Mouse (Mus musculus): Measurements from ENCODE around the gene Sdc1. TPM values are rescaled to one million over a fixed set of nuclear protein-coding genes. Genes with fewer than 3 reads are reported as not detected.

Sdc1 gene
- total and polyA plus RNA-seq, 2 experiments from 2014 or later, result 12.3 to 21.1 TPM

- 60% methylated on average over 9 of the region's 9 CpGs for WGBS
These were observed 27.4 kb downstream of the Sdc1 start for GRCm38 (mm10) chr12:8798486-8799020.

GRCm38 (mm10) chr12:8803421-8804076 lies 32.4 kb downstream of the Sdc1 start:
- no peak for TF ChIP-seq CTCF (IDR thresholded peaks at IDR 0.05)

More at GRCm38 (mm10) chr12:8798486-8799020, 27.4 kb downstream of the Sdc1 start:
- Histone ChIP-seq H3K4me3 (ENCODE audit: low read depth, low read length) (no peak overlapping the region), H3K4me2 (ENCODE audit: low read depth, low read length, poor library complexity, severe bottlenecking) (no peak overlapping the region), H3K27me3 (ENCODE audit: insufficient read depth, low read length) (no peaks in the 10 kb centered on the region), H3K9me3 (ENCODE audit: low read length) (no peaks in the 10 kb centered on the region; the same call in 1 of the 2 replicates), H3K4me1 (ENCODE audit: insufficient read depth, low read length) (no peaks in the 10 kb centered on the region), H3K9ac (replicated peaks; ENCODE audit: low read length, poor library complexity, severe bottlenecking) (no peak overlapping the region), H3K27ac (ENCODE audit: low read depth, low read length) (no peak overlapping the region), H3K36me3 (ENCODE audit: insufficient read depth, low read length) (no peaks in the 10 kb centered on the region)
- ATAC-seq (ENCODE audit: low FRiP score) (no peak), DNase-seq (ENCODE audit: low spot score) (no peak)
- no peak for TF ChIP-seq CTCF (IDR thresholded peaks at IDR 0.05)

GRCm38 (mm10) chr12:8804077-8804456 lies 32.9 kb downstream of the Sdc1 start:
- no peaks in the 10 kb centered on the region for H3K4me1 ChIP-seq (ENCODE audit: insufficient read depth, low read length)
- no peak for ATAC-seq (ENCODE audit: low FRiP score)
- TF ChIP-seq CTCF (IDR thresholded peaks at IDR 0.05), result no peak
- H3K9ac ChIP-seq (replicated peaks; ENCODE audit: low read length, poor library complexity, severe bottlenecking), result no peak overlapping the region
- no peak overlapping the region for H3K4me2 ChIP-seq (ENCODE audit: low read depth, low read length, poor library complexity, severe bottlenecking)
- no peak for DNase-seq (ENCODE audit: low spot score)
- H3K36me3 ChIP-seq (ENCODE audit: insufficient read depth, low read length), result no peaks in the 10 kb centered on the region
- WGBS, result 88% methylated on average over 2 of the region's 3 CpGs
- H3K9me3 ChIP-seq (ENCODE audit: low read length), result no peaks in the 10 kb centered on the region
- no peaks in the 10 kb centered on the region for H3K27me3 ChIP-seq (ENCODE audit: insufficient read depth, low read length)
- no peak overlapping the region for H3K4me3 ChIP-seq (ENCODE audit: low read depth, low read length)
- H3K27ac ChIP-seq (ENCODE audit: low read depth, low read length), result no peak overlapping the region

More at GRCm38 (mm10) chr12:8803421-8804076, 32.4 kb downstream of the Sdc1 start:
- DNase-seq (ENCODE audit: low spot score) (no peak), ATAC-seq (ENCODE audit: low FRiP score) (no peak)
- WGBS, result 66% methylated on average over 10 of the region's 10 CpGs
- no peak overlapping the region for H3K27ac ChIP-seq (ENCODE audit: low read depth, low read length)
- no peak overlapping the region for H3K4me3 ChIP-seq (ENCODE audit: low read depth, low read length)
- H3K36me3 ChIP-seq (ENCODE audit: insufficient read depth, low read length), result no peaks in the 10 kb centered on the region
- H3K4me1 ChIP-seq (ENCODE audit: insufficient read depth, low read length), result no peaks in the 10 kb centered on the region
- H3K9ac ChIP-seq (replicated peaks; ENCODE audit: low read length, poor library complexity, severe bottlenecking), result no peak overlapping the region
- H3K4me2 ChIP-seq (ENCODE audit: low read depth, low read length, poor library complexity, severe bottlenecking), result no peak overlapping the region
- no peaks in the 10 kb centered on the region for H3K27me3 ChIP-seq (ENCODE audit: insufficient read depth, low read length)
- H3K9me3 ChIP-seq (ENCODE audit: low read length), result no peaks in the 10 kb centered on the region

GRCm38 (mm10) chr12:8804934-8805722 lies 34.0 kb downstream of the Sdc1 start:
- no peaks in the 10 kb centered on the region for H3K9me3 ChIP-seq (ENCODE audit: low read length)
- no peaks in the 10 kb centered on the region for H3K36me3 ChIP-seq (ENCODE audit: insufficient read depth, low read length)
- ATAC-seq (ENCODE audit: low FRiP score), result no peak

GRCm38 (mm10) chr12:8809086-8809485 lies 38.0 kb downstream of the Sdc1 start:
- H3K4me2 ChIP-seq (ENCODE audit: low read depth, low read length, poor library complexity, severe bottlenecking), result no peak overlapping the region
- no peaks in the 10 kb centered on the region for H3K36me3 ChIP-seq (ENCODE audit: insufficient read depth, low read length)
- H3K4me1 ChIP-seq (ENCODE audit: insufficient read depth, low read length), result no peaks in the 10 kb centered on the region
- H3K27ac ChIP-seq (ENCODE audit: low read depth, low read length), result no peak overlapping the region
- no peak for TF ChIP-seq CTCF (IDR thresholded peaks at IDR 0.05)
- H3K27me3 ChIP-seq (ENCODE audit: insufficient read depth, low read length), result no peaks in the 10 kb centered on the region
- WGBS, result 89% methylated on average over 2 of the region's 2 CpGs
- no peak overlapping the region for H3K4me3 ChIP-seq (ENCODE audit: low read depth, low read length)
- no peak for DNase-seq (ENCODE audit: low spot score)
- H3K9me3 ChIP-seq (ENCODE audit: low read length), result no peaks in the 10 kb centered on the region
- H3K9ac ChIP-seq (replicated peaks; ENCODE audit: low read length, poor library complexity, severe bottlenecking), result no peak overlapping the region
- no peak for ATAC-seq (ENCODE audit: low FRiP score)

More at GRCm38 (mm10) chr12:8804934-8805722, 34.0 kb downstream of the Sdc1 start:
- 80% methylated on average over 7 of the region's 7 CpGs for WGBS
- H3K27me3 ChIP-seq (ENCODE audit: insufficient read depth, low read length), result no peaks in the 10 kb centered on the region
- H3K4me2 ChIP-seq (ENCODE audit: low read depth, low read length, poor library complexity, severe bottlenecking), result no peak overlapping the region
- TF ChIP-seq CTCF (IDR thresholded peaks at IDR 0.05), result no peak
- H3K27ac ChIP-seq (ENCODE audit: low read depth, low read length), result no peak overlapping the region
- DNase-seq (ENCODE audit: low spot score), result no peak
- no peaks in the 10 kb centered on the region for H3K4me1 ChIP-seq (ENCODE audit: insufficient read depth, low read length)
- H3K9ac ChIP-seq (replicated peaks; ENCODE audit: low read length, poor library complexity, severe bottlenecking), result no peak overlapping the region
- no peak overlapping the region for H3K4me3 ChIP-seq (ENCODE audit: low read depth, low read length)

GRCm38 (mm10) chr12:8809626-8810025 lies 38.5 kb downstream of the Sdc1 start:
- Histone ChIP-seq H3K9me3 (ENCODE audit: low read length) (no peaks in the 10 kb centered on the region), H3K4me1 (ENCODE audit: insufficient read depth, low read length) (no peaks in the 10 kb centered on the region), H3K9ac (replicated peaks; ENCODE audit: low read length, poor library complexity, severe bottlenecking) (no peak overlapping the region), H3K27me3 (ENCODE audit: insufficient read depth, low read length) (no peaks in the 10 kb centered on the region), H3K4me2 (ENCODE audit: low read depth, low read length, poor library complexity, severe bottlenecking) (no peak overlapping the region), H3K36me3 (ENCODE audit: insufficient read depth, low read length) (no peaks in the 10 kb centered on the region), H3K4me3 (ENCODE audit: low read depth, low read length) (no peak overlapping the region), H3K27ac (ENCODE audit: low read depth, low read length) (no peak overlapping the region)
- ATAC-seq (ENCODE audit: low FRiP score) (no peak), DNase-seq (ENCODE audit: low spot score) (no peak)
- 91% methylated on average over 6 of the region's 6 CpGs for WGBS
- TF ChIP-seq CTCF (IDR thresholded peaks at IDR 0.05), result no peak
